Mouse (Mus musculus): ENCODE measurements around the gene AW146154. TPM values are rescaled to one million over a fixed set of nuclear protein-coding genes. Genes with fewer than 3 reads are reported as not detected.

The AW146154 gene
- 10 to 100 TPM; 12.2 to 15.9 TPM for total RNA-seq (2023)

GRCm38 (mm10) chr7:41499389-41500049 is at the start of gene AW146154, which contains the start of gene Gm20449:
AW146154 (minus strand) TSS chr7:41499890.
Gm20449 (minus strand) TSS chr7:41499417.

DNA sequence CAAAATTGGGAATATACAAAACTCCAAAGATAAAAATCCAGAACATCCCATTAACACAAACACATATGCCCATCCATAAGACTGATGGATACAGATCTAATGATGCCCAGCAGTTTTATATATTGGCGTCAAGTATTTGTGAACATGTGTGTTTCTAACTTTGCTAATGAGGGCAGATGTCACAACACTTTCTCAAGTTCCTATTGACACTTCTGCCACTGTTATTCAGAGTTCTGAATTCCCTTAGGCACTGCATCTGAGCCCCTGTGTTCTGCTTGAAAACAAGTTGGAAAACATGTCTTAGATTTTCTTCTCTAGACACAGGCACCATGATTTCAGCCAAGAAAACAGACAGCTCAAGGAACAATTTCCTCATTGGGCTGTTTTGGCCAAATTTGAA is 51.1 kb downstream of the AW146154 start, which contains the start of gene Vmn2r57:
Vmn2r57 (minus strand) TSS at position 101 of the 400 bp plus-strand sequence.

Other genes with a start within 250 kb of the AW146154 start
- 10 to 100 TPM; 17.7 to 19.5 TPM for gene AI987944, start 106.5 kb downstream of the AW146154 start, total RNA-seq (2023)
- gene Vmn2r57, start 51.2 kb downstream of the AW146154 start, total RNA-seq (2023) = not detected
- gene Gm20449, start 473 bp downstream of the AW146154 start, total RNA-seq (2023) = under 1 TPM; 0.17 to 0.18 TPM
- under 1 TPM in 1 of 2 experiments, not detected in 1; 0.87 TPM for gene Gm6871, start 73.8 kb upstream of the AW146154 start, total RNA-seq (2023)
- 10 to 100 TPM; 34.2 to 41.7 TPM for gene 2610021A01Rik, start 99.3 kb upstream of the AW146154 start, total RNA-seq (2023)
- 10 to 100 TPM; 24.1 to 28.8 TPM for gene Zfp788, start 133.3 kb upstream of the AW146154 start, total RNA-seq (2023)

All from T-cell, adult 66 days (primary cell).